Mouse (Mus musculus) limb, embryonic 15.5 days (tissue): ENCODE measurements around the gene S100a9. TPM values are rescaled to one million over a fixed set of nuclear protein-coding genes. Genes with fewer than 3 reads are reported as not detected.

Experiments
- ATAC-seq: fragments of 200-750 bp; cut with Nextera tagmentation; 2 replicates; pipeline ENCODE4 v1.8.0; 2017; ENCODE audit warnings: low read depth, moderate TSS enrichment; ENCODE audit not compliant: insufficient number of reproducible peaks, low FRiP score, low TSS enrichment
- H3K27ac ChIP-seq: fragments of 300-500 bp; sonication (generic); 2 replicates; pipeline ENCODE4 v1.5.1; 2015; ENCODE audit warnings: moderate library complexity, mild to moderate bottlenecking, inconsistent platforms
- H3K27me3 ChIP-seq: fragments of 300-500 bp; sonication (generic); 2 replicates; pipeline ENCODE4 v1.6.1; 2015; ENCODE audit warnings: inconsistent platforms
- H3K36me3 ChIP-seq: fragments of 300-500 bp; sonication (generic); 2 replicates; pipeline ENCODE4 v1.6.1; 2015; ENCODE audit warnings: inconsistent platforms
- H3K4me1 ChIP-seq: fragments of 300-500 bp; sonication (generic); 2 replicates; pipeline ENCODE4 v1.6.1; 2015; ENCODE audit warnings: inconsistent platforms
- H3K4me2 ChIP-seq: fragments of 300-500 bp; sonication (generic); 2 replicates; pipeline ENCODE4 v1.6.1; 2015; ENCODE audit warnings: mild to moderate bottlenecking, inconsistent platforms
- H3K4me3 ChIP-seq: fragments of 300-500 bp; sonication (generic); 2 replicates; pipeline ENCODE4 v1.5.1; 2015; ENCODE audit warnings: mild to moderate bottlenecking, inconsistent platforms
- H3K9ac ChIP-seq: fragments of 300-500 bp; sonication (generic); 2 replicates; pipeline ENCODE4 v1.6.1; 2015; ENCODE audit warnings: inconsistent platforms
- H3K9me3 ChIP-seq: fragments of 300-500 bp; sonication (generic); 2 replicates; pipeline ENCODE4 v1.6.1; 2016; ENCODE audit warnings: inconsistent platforms
- WGBS: fragments of 180-500 bp; shearing (Covaris S2); methylation state at CpG from one replicate; pipeline ENCODE4 v1.1.7; 2015; 5-methylcytosine and 5-hydroxymethylcytosine counted together
- polyA plus RNA-seq: library from polyadenylated mRNA; unstranded; fragments of >200 nt; fragmentation: Nextera tagmentation; extraction: Ambion mirVana; gene quantifications from 2 replicates; pipeline ENCODE4 v1.2.1, GENCODE M21; 2015

The S100a9 gene
- polyA plus RNA-seq, 1 experiment from 2014 or later: 20.9 TPM

DNA sequence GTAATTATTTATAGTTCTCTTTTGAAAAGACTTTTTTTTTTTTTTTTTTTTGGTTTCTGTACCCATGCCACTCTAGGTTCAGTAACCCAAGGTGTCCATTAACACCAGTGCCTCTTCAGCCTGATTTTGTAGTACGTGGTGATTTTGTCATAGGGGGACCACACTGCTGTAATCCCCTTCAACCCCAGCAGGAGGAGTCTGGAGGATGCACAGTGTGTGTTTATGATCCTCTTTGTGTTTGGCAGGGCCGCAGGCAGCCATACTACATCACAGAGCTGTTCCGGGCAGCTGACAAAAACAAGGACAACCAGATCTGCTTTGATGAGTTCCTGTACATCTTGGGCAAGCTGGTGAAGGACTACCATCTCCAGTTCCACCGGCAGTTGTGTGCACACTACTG is 38.1 kb downstream of the S100a9 start:
- H3K27ac ChIP-seq: no peak overlapping the region
- ATAC-seq: no peak
- H3K4me3 ChIP-seq: no peak overlapping the region
- H3K4me1 ChIP-seq: no peaks in the 10 kb centered on the region
- H3K27me3 ChIP-seq: 0 out of 2 replicates have a peak, but pooled peaks cover 3% of the 10 kb centered on the region
- no peak overlapping the region for H3K9ac ChIP-seq
- H3K4me2 ChIP-seq: no peak overlapping the region
- 72% methylated on average over 4 of the region's 4 CpGs for WGBS
- H3K9me3 ChIP-seq: no peaks in the 10 kb centered on the region
- H3K36me3 ChIP-seq: no peaks in the 10 kb centered on the region

DNA sequence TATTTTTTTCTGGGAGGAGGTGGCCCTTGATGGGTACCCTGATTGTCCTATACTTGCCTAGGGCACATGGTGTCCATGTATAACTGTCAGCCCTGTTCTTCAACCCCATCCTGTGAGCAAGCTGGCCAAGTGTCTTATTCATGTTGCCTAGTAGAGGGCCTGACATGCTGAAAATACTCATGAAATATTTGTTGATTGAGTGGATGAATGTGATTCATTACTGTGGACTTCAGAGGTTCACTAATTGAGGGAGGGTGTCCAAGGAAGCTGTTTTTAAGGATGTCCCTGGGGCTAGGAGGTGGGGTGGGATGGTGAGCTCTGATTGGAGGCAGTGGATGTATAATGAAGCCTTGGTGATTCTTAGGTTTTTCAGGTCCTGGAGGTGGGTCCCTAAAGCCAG is 41.8 kb downstream of the S100a9 start, which contains the start of gene S100a7a:
Gene S100a7a (plus strand): TSS at position 301 of the 400 bp plus-strand sequence.
- Histone ChIP-seq H3K36me3 (no peaks in the 10 kb centered on the region), H3K27me3 (0 out of 2 replicates have a peak, but pooled peaks cover 3% of the 10 kb centered on the region), H3K4me2 (no peak within 1 kb of the TSS), H3K4me1 (no peaks in the 10 kb centered on the region), H3K9me3 (no peaks in the 10 kb centered on the region), H3K27ac (no peak within 1 kb of the TSS), H3K9ac (no peak within 1 kb of the TSS), H3K4me3 (no peak within 1 kb of the TSS)
- no peak for ATAC-seq

DNA sequence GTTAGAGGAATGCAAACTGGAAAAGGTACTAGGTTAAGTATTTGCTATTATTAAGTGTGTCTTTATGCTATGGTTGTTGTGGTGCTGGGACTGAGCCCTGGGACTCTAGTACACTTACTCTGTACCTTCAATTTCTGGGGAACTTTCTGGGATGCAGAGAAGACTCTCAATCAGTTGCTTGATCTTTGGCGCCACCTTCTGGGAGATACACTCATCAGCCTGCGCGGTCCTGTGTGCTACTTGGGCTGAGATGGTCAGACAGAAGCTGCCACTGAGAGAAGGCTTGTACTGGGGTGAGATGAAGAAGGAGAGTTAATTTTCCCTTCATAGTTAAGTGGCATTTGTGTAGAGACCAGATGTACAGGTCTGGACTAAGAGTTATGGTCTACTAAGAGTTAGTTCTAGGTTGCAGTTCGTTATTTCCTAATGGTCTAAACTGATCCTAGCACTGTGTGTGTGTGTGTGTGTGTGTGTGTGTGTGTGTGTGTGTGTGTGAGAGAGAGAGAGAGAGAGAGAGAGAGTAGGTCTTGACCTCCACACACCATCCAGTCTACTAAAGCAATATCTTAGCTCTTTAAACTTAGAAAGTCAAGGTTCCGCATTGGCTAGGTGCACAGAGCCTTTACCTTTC is 42.5 kb downstream of the S100a9 start:
- H3K4me3 ChIP-seq: no peak overlapping the region
- H3K36me3 ChIP-seq: no peaks in the 10 kb centered on the region
- H3K27me3 ChIP-seq: 0 out of 2 replicates have a peak, but pooled peaks cover 3% of the 10 kb centered on the region
- no peak overlapping the region for H3K9ac ChIP-seq
- H3K9me3 ChIP-seq: no peaks in the 10 kb centered on the region
- 34% methylated on average over 5 of the region's 5 CpGs for WGBS
- H3K27ac ChIP-seq: no peak overlapping the region
- no peak for ATAC-seq
- H3K4me1 ChIP-seq: no peaks in the 10 kb centered on the region
- H3K4me2 ChIP-seq: no peak overlapping the region

DNA sequence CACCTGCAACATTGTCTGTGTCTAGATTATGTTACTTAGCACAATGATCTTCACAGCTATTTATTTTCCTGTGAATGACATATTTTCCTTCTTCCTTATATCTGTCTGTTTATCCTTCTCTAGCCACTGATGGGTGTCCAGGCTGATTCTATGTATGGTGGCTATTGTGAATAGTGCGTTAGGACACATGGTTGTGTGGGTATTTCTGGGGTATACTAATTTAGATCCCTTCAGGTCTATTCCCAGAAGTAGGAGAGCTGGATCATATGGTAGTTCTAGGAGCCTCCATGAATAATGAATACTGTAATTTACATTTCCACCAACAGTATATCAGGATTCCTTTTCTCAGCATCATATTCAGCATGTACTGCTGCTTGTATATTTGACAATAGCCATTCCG is 45.7 kb downstream of the S100a9 start:
- H3K36me3 ChIP-seq: no peaks in the 10 kb centered on the region
- 90% methylated on average over 2 of the region's 2 CpGs for WGBS
- no peak overlapping the region for H3K4me3 ChIP-seq
- no peaks in the 10 kb centered on the region for H3K4me1 ChIP-seq
- H3K27me3 ChIP-seq: no peaks in the 10 kb centered on the region
- H3K9me3 ChIP-seq: no peaks in the 10 kb centered on the region
- no peak overlapping the region for H3K4me2 ChIP-seq
- no peak for ATAC-seq
- no peak overlapping the region for H3K9ac ChIP-seq
- no peak overlapping the region for H3K27ac ChIP-seq

DNA sequence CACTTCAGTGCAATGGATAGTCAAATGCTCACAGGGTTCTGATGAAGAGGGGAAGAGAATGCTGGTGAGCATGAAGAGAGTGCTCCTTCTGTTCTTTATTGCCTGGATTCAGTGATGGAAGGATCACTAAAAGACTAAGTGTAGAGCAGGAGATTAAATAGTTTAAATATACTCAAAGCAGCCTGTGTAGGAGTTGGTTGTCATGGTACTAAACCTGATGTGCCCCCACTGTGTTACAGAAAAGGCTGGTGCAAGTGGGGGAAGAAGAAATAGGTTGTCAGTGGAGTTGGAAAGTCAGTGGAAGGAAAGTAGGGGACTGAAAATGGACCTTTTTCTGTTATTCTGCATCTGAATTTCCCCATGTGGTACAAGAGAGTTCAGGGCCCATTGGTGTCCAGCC is 46.5 kb downstream of the S100a9 start:
- no peak overlapping the region for H3K4me3 ChIP-seq
- H3K9ac ChIP-seq: no peak overlapping the region
- H3K4me1 ChIP-seq: no peaks in the 10 kb centered on the region
- no peaks in the 10 kb centered on the region for H3K36me3 ChIP-seq
- no peak overlapping the region for H3K4me2 ChIP-seq
- no peak overlapping the region for H3K27ac ChIP-seq
- no peak for ATAC-seq
- no peaks in the 10 kb centered on the region for H3K27me3 ChIP-seq
- no peaks in the 10 kb centered on the region for H3K9me3 ChIP-seq

DNA sequence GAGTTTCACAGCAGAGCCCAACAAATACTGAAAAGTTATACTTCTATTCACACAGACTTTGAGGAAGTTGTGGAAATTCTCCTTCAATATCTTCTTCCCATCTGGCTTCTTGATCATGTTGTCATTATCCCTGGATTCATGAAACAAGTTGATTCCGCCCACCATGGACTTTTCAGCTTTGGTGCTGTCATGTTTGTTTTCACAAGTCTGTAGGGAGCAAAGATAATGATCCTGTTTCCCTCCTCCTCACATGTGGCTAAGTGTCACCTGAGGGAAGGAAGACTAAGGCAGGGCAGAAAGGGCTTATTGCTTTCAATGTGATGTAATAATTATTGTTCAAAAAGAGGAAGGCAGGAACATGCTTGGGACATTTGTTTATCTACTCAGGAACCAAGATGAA is 48.2 kb downstream of the S100a9 start:
- no peak overlapping the region for H3K27ac ChIP-seq
- WGBS: 88% methylated on average over 1 of the region's 1 CpGs
- no peak for ATAC-seq
- H3K27me3 ChIP-seq: no peaks in the 10 kb centered on the region
- H3K4me1 ChIP-seq: no peaks in the 10 kb centered on the region
- no peak overlapping the region for H3K4me3 ChIP-seq
- no peak overlapping the region for H3K9ac ChIP-seq
- H3K9me3 ChIP-seq: no peaks in the 10 kb centered on the region
- no peak overlapping the region for H3K4me2 ChIP-seq
- no peaks in the 10 kb centered on the region for H3K36me3 ChIP-seq

DNA sequence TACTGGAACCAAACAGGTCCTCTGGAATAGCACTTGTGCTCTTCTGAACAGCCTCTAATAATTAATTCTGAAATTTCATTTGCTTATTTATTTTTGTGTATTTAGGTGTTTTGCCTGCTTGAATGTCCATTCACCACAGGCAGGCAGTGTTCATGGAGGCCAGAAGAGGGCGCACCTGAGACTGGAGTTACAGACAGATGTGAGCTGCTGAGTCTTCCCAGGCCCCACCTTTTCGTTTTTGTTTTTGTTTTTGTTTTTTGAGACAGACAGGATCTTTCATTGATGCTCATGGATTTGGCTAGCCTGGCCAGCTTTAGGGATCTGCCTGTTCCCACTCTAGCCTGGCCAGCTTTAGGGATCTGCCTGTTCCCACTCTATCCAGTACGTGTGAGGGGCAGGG is 51.3 kb downstream of the S100a9 start:
- ATAC-seq: no peak
- H3K4me2 ChIP-seq: no peak overlapping the region
- no peak overlapping the region for H3K9ac ChIP-seq
- no peak overlapping the region for H3K4me3 ChIP-seq
- WGBS: 49% methylated on average over 3 of the region's 3 CpGs
- no peak overlapping the region for H3K27ac ChIP-seq
- H3K9me3 ChIP-seq: no peaks in the 10 kb centered on the region
- H3K36me3 ChIP-seq: no peaks in the 10 kb centered on the region
- H3K4me1 ChIP-seq: no peaks in the 10 kb centered on the region
- no peaks in the 10 kb centered on the region for H3K27me3 ChIP-seq

Other genes with a start within 250 kb of the S100a9 start
- gene Npr1, start 229.9 kb downstream of the S100a9 start, polyA plus RNA-seq: 5.4 and 6.7 TPM in 2 replicates
- gene Ilf2, start 219.6 kb downstream of the S100a9 start, polyA plus RNA-seq: 171 and 176 TPM in 2 replicates
- 89.9 and 95.4 TPM in 2 replicates for gene Snapin, start 204.7 kb downstream of the S100a9 start, polyA plus RNA-seq
- 146 and 147 TPM in 2 replicates for gene Chtop, start 186.2 kb downstream of the S100a9 start, polyA plus RNA-seq
- gene S100a1, start 181.3 kb downstream of the S100a9 start, polyA plus RNA-seq: 38.7 and 40.1 TPM in 2 replicates
- 52.1 and 55.0 TPM in 2 replicates for gene S100a13, start 181.3 kb downstream of the S100a9 start, polyA plus RNA-seq
- 171 TPM in 2 replicates for gene S100a14, start 168.9 kb downstream of the S100a9 start, polyA plus RNA-seq
- 426 and 454 TPM in 2 replicates for gene S100a16, start 158.5 kb downstream of the S100a9 start, polyA plus RNA-seq
- gene S100a3, start 135.1 kb downstream of the S100a9 start, polyA plus RNA-seq: 1.8 and 2.6 TPM in 2 replicates
- not detected in 2 replicates for gene S100a2, start 105.5 kb downstream of the S100a9 start, polyA plus RNA-seq
- gene Gm42674, start 93.8 kb downstream of the S100a9 start, polyA plus RNA-seq: not detected in 2 replicates
- 21.0 and 29.6 TPM in 2 replicates for gene S100a4, start 92.0 kb downstream of the S100a9 start, polyA plus RNA-seq
- gene S100a5, start 87.2 kb downstream of the S100a9 start, polyA plus RNA-seq: not detected in 2 replicates
- gene S100a6, start 82.8 kb downstream of the S100a9 start, polyA plus RNA-seq: 481 and 553 TPM in 2 replicates
- 8.4 and 9.6 TPM in 2 replicates for gene S100a7a, start 41.7 kb downstream of the S100a9 start, polyA plus RNA-seq
- gene S100a8, start 26.7 kb downstream of the S100a9 start, polyA plus RNA-seq: 30.5 and 33.3 TPM in 2 replicates
- 1.2 and 1.3 TPM in 2 replicates for gene Pglyrp4, start 31.2 kb upstream of the S100a9 start, polyA plus RNA-seq
- not detected in 2 replicates for gene Gm5849, start 82.2 kb upstream of the S100a9 start, polyA plus RNA-seq